Mouse (Mus musculus): ENCODE results near the gene Frmd4a.

Gene Frmd4a

DNA sequence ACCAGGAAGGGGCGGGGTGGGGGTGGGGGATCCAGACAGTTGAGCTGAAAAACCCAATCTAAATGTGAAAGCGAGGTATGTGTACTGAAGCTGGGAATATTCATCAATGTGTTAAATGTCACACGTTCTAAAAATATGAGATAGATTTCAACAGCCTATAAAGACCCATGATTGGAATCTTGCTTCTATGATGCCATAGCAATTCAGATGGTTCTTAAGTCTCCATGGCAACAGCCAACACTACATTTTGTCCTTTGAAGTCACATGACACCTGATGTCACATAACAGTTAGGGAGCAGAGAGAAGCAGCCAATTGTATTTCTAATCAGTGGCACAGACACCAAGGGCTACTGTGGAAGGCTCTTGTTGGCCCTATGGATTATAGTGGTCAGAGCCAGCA lies 120.0 kb downstream of the Frmd4a start:
- DNase-seq (ENCODE audit: low spot score in 2 of 2): no peak

GRCm38 (mm10) chr2:4142221-4142950 lies 124.9 kb downstream of the Frmd4a start:
- DNase-seq (ENCODE audit: low spot score in 2 of 2): no peak

GRCm38 (mm10) chr2:4144424-4144823 lies 126.9 kb downstream of the Frmd4a start:
- no peak for DNase-seq (ENCODE audit: low spot score in 2 of 2)

DNA sequence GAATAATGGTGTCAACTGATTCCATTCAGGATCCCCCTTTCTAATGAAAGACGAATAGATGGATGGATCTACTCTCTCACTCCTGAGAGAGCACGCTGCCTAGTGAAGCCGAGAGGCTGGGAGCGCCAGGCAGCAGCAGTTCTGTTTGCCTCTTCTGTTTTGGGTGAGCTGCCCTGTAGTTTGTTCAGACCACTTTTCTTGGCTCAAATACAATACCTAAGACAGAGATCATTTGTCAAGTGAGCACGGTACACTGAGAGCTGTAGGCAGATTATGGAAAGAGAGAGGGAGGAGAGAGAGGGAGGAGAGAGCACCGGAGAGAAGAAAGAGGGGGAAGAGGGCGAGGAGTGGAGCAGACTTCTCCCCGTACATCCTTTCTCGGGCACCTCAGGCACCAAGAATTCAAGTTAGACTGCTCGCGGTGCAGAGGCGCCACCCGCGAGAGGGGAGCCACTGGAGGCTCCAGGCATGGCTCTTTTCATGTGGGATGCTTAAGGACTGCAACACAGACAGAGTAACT lies 135.1 kb downstream of the Frmd4a start:
- DNase-seq (ENCODE audit: low spot score in 2 of 2): no peak

DNA sequence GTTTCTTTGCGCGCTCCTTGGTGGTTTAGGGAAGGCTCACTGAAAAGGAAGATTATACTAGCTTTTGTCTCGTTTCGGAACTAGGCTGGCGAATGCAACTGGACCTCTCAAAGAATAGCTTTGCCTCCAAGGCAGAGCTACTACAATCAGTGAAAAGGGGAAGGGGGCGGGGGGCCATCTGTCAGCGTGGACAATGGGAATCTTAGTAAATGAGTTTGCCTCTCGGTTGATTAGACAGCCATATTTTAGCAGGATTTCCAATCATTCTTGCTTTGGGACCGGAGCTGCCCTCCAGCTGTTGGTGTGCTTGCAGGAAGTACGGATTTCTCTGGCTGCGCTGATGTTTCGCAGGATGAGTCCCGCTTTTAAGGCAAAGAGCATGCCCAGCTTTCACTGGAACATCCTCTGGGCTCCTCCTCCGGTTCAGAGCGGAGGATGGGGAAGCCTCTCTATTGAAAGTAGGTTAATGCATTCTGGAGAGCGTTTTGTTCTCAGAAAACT lies 135.7 kb downstream of the Frmd4a start:
- DNase-seq (ENCODE audit: low spot score in 2 of 2): peak; percentile 23 to 36

DNA sequence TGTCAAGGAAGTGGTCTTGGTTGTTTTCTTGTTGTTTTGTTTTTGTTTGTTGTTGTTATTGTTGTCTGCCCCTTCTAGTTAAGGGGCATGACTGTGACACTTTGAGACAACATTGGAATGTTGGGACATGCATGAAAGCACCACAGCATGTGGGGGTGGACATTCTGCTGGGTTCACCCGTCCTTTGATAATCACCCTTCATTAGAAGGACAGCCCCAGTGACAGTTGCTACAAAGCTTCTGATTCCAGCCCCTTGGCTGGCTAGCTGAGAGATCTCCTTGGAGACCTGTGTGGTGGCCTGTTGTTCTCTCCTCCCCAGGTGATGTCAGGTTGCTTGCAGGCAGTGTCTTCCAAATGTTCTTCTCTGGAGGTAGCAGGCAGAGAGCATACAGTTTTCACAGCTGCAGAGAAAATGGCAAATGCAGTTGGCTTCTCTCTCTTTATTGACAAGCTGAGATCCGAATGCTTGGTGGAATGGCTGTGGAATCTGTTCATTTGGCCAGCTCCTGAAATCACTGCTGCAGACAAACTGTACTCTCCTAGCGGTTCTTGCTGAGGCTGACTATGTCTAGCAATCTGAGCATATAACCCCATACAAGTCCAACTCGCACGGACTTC lies 136.6 kb downstream of the Frmd4a start:
- no peak for DNase-seq (ENCODE audit: low spot score in 2 of 2)

DNA sequence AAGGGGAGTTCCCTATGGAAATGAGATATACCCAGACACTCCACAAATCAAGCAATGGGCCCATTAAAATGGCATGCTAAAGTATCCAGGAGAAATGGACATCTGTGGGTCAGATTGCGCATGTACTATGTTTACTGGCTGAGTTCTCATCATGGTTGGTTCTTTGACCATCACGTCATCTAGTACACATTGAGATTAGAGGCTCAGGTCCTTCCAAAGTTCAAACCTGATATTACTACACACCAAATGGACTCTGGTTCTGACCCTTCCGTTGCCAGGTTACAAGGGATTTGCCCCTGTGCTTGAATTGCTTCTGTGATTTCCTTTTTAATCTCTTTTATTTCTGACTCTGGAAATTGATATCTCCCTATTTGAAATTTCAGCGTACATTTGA lies 137.1 kb downstream of the Frmd4a start:
- no peak for DNase-seq (ENCODE audit: low spot score in 2 of 2)

GRCm38 (mm10) chr2:4155406-4155805 lies 137.9 kb downstream of the Frmd4a start:
- DNase-seq (ENCODE audit: low spot score in 2 of 2): no peak

DNA sequence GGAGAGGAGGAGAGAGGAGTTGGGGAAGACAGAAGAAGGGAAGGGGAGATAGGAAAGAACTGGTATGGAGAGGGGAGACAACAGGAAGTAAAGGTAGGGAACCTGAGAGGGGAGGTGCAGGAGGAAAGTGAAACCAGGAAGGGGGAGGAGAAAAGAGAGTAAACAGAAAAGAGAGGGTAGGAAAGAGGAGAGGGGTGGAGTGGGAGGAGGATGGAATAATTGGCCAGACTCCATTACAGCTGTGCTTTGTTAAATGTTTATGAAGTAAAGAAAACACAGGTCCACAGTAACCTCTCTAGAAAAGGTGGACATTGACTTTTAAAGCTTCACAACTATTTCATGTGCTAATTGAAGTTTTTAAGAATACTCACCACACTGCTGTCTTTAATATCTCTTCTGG lies 139.0 kb downstream of the Frmd4a start:
- DNase-seq (ENCODE audit: low spot score in 2 of 2): no peak

DNA sequence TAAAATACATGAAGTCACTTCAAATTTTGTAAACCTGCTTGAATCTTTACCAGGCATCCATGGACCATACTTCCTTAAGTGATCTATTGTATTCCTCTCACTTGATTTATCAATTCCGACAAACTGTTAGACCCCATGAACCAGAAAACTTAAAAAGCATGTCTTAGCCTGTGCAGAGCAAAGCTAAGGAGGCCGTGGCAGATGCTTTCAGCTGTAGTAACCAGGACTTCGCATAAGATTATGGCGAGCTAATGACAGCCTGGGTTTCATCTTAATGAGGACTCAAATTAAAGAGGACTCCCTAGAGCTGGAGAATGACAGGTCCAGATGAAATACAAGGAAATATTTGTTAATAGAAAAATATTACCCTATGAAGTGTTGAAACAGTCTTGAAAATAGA lies 139.9 kb downstream of the Frmd4a start:
- DNase-seq (ENCODE audit: low spot score in 2 of 2): no peak

- DNase-seq (ENCODE audit: low spot score in 2 of 2): no peak
These were observed 142.2 kb downstream of the Frmd4a start for GRCm38 (mm10) chr2:4159574-4160203.

DNA sequence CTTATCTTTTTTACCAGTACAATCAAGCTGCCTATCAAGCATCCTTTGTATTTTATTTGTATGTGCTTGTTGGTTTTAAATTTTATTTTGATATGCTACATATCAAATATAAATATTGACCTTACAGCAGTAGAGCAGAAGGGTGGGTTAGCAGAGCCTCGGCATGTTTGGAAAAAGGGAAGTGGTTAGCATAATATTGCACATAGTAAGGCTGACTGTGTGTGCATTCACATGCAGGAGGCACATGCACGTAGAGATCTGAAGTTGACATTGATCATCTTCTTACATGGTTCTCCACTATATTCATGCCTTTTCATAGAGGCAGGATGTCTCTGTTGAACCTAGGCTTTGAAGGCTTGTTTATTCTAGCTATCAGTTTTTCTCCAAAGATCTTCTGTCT lies 148.7 kb downstream of the Frmd4a start:
- DNase-seq (ENCODE audit: low spot score in 2 of 2): no peak

GRCm38 (mm10) chr2:4167131-4167530 lies 149.6 kb downstream of the Frmd4a start:
- no peak for DNase-seq (ENCODE audit: low spot score in 2 of 2)

- no peak for DNase-seq (ENCODE audit: low spot score in 2 of 2)
These were observed 152.2 kb downstream of the Frmd4a start for GRCm38 (mm10) chr2:4169726-4170125.

DNA sequence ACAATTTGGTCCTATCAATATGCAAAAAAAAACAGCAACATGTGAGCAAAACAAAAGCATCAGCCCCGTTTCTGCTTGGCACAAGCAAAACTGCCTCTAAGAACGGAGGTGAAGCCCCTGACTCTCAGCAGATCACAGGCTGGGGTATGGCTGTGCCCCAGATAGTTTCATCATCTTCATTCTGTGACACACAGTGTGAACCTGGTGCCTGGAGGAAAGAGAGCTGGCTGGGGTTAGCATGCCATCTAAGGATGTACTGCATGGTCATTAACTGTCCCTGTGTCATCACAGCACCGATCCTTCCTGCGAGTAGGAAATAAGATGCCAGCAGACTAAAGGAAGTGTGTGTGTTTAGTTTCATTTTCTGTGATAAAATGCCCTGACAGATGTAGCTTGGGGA lies 152.7 kb downstream of the Frmd4a start:
- DNase-seq (ENCODE audit: low spot score in 2 of 2): no peak

DNA sequence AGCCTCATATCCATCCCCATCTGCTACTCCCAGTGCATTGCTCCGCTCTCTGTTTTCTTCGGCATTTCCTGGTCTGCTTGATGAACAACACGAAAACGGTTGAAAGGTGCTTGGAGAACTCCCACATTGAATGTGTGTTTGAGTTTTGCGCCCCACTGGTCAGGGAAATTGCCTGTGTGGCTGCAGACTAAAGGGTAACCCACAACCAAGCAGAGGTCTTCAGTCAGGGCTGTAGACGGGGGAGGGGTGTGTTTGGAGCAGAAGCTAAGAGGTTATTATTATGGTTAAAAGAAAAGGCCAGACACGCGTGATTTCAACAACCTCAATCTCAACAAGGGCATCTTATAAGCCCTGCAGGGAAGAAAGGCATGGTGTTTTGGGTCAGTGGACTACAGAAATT lies 167.5 kb downstream of the Frmd4a start:
- DNase-seq (ENCODE audit: low spot score in 2 of 2): no peak

DNA sequence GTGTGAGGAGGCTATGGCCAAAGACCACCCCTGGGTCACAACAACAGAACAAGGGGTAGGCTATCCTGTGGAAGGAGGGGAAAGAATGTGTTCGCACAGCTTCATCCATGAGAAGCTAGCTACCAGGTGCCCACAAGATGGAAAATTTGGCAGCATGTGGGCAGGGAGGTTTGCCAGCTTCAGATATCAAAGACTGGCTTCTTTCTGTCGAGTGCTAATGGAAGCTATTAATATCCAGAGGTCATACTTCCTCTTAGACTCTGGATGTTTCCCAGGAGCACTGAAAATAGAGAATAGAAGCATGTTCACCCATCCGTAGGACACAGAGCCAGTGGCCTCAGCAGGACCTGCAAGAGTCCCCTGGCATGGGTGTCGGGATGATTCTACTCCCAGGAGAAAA lies 170.0 kb downstream of the Frmd4a start:
- DNase-seq (ENCODE audit: low spot score in 2 of 2): no peak

DNA sequence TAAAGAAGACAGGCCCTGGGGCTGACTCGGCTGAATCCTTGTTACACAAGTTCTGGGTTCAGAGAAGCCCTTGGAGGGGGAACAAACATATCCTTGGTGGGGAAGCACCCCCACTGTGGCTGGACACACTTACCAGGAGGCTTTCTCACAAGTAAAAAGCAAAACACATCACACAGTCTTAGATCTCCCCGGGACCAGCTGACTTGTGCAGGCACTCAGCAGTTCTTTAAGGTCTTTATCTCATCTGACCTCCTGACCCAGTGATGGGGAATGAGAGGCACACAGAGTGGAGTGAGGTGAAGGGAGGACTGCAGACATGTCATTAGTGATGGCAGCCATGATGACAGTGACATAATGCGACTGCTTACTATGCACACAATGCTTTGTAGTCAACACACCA lies 170.8 kb downstream of the Frmd4a start:
- no peak for DNase-seq (ENCODE audit: low spot score in 2 of 2)

- no peak for DNase-seq (ENCODE audit: low spot score in 2 of 2)
These were observed 172.8 kb downstream of the Frmd4a start for GRCm38 (mm10) chr2:4190345-4190744.

DNA sequence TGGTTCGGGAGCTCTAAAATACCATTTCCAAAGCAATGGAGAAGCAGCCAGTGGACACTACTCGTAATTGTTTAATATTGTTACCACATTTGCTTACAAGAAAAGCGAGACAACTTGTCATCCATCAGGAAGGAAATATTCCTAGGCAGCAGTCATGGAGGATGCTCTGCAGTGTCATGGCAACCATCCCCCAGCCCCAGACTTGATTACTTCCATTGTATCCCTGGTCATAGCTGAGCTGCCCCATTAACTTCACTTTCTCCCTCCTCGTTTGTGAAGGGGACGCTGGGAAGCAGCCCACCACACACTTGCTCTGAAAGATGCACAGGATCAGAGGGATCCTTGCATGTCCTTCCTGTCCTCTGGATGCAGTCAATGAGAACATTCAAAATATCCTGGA lies 173.5 kb downstream of the Frmd4a start:
- DNase-seq (ENCODE audit: low spot score in 2 of 2): no peak

- DNase-seq (ENCODE audit: low spot score in 2 of 2): no peak
These were observed 175.7 kb downstream of the Frmd4a start for GRCm38 (mm10) chr2:4193206-4193605.

DNA sequence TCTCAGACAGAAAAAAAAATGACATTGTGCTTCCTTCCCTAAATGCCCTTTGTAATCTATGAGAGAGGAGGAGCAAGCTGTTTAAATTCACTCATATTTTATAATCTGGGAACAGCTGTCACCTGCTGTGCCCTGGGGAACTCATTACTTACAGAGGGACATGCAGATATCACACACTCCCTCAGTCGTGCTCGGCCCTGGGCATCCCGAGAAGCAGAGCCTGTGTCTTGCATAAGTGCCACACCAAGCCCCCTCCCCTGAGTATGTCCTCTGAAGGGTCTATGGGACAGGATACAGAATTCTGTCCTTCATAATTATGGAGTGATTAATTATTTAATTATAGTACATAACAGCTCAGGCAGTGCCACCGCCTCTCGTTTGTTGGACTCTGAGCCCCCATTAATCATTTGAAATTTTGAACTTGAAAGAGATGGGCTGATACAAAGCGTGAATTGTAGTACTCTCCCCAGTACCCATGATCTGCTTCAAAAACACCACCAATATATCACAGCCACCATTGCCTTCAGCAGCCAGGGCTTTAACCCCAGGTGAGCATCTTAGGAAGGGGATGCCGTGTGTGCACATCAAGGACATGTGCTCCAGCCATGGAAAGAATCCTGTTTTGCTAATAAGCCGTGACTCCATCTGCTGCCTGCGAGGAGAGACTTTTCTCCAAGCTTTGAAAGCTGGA lies 177.0 kb downstream of the Frmd4a start:
- no peak for DNase-seq (ENCODE audit: low spot score in 2 of 2)

All from frontal cortex, postnatal 14 days (tissue).